Mouse (Mus musculus) forebrain, embryonic 15.5 days (tissue): ENCODE results near the gene Dgkg. TPM values are rescaled to one million over a fixed set of nuclear protein-coding genes. Genes with fewer than 3 reads are reported as not detected.

Experiments used
- ATAC-seq: fragments of 200-750 bp; cut with Nextera tagmentation; replicated peaks from 2 replicates; pipeline ENCODE4 v1.8.0; 2017; ENCODE audit warnings: mild to moderate bottlenecking, moderate TSS enrichment, moderate library complexity
- H3K27ac ChIP-seq: fragments of 300-500 bp; sonication (generic); replicated peaks from 2 replicates; pipeline ENCODE4 v1.5.1; 2015; ENCODE audit warnings: mild to moderate bottlenecking, inconsistent platforms
- H3K27me3 ChIP-seq: fragments of 300-500 bp; sonication (generic); 2 replicates; pipeline ENCODE4 v1.6.1; 2015; ENCODE audit warnings: inconsistent platforms
- H3K36me3 ChIP-seq: fragments of 300-500 bp; sonication (generic); 2 replicates; pipeline ENCODE4 v1.6.1; 2015; ENCODE audit warnings: mild to moderate bottlenecking, inconsistent platforms
- H3K4me1 ChIP-seq: fragments of 300-500 bp; sonication (generic); 2 replicates; pipeline ENCODE4 v1.6.1; 2015; ENCODE audit warnings: inconsistent platforms
- H3K4me2 ChIP-seq: fragments of 300-500 bp; sonication (generic); replicated peaks from 2 replicates; pipeline ENCODE4 v1.6.1; 2015; ENCODE audit warnings: mild to moderate bottlenecking, inconsistent platforms
- H3K4me3 ChIP-seq: fragments of 300-500 bp; sonication (generic); 2 replicates; pipeline ENCODE4 v1.5.1; 2015; ENCODE audit warnings: mild to moderate bottlenecking, inconsistent platforms
- H3K9ac ChIP-seq: fragments of 300-500 bp; sonication (generic); replicated peaks from 2 replicates; pipeline ENCODE4 v1.6.1; 2015; ENCODE audit warnings: mild to moderate bottlenecking, inconsistent platforms
- H3K9me3 ChIP-seq: fragments of 300-500 bp; sonication (generic); 2 replicates; pipeline ENCODE4 v1.6.1; 2016; ENCODE audit warnings: inconsistent platforms
- WGBS: fragments of 180-500 bp; shearing (Covaris S2); methylation state at CpG from one replicate; pipeline ENCODE4 v1.1.7; 2015; ENCODE audit warnings: mixed read lengths; 5-methylcytosine and 5-hydroxymethylcytosine counted together
- polyA plus RNA-seq: library from polyadenylated mRNA; unstranded; fragments of >200 nt; fragmentation: Nextera tagmentation; extraction: Ambion mirVana; gene quantifications from 2 replicates; pipeline ENCODE4 v1.2.1, GENCODE M21; 2015

Dgkg gene
- polyA plus RNA-seq, 1 experiment from 2014 or later: 5.8 TPM

DNA sequence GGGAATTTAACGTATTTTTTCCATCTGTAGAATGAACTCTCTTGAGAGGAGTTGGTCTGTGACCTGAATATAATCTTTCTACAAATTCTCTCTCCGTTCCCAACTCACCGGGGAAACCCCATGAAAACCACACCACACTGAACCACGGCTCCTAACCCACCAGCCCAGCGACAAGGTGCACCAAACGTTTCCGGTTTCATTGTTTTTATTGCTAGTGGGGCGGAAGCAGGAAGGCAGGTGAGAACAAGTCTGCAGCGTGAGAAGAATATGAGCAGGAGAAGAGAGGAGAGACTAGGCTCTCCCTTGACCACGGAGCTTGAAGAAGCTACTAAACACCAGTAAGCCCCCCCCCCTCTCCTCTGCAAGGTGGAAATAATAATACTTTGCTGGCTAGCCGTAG, 190.6 kb downstream of the Dgkg start:
- WGBS: 84% methylated on average over 11 of the region's 11 CpGs
- Histone ChIP-seq H3K4me1 (no peaks in the 10 kb centered on the region), H3K9ac (no peak overlapping the region), H3K27me3 (no peaks in the 10 kb centered on the region), H3K36me3 (no peaks in the 10 kb centered on the region), H3K27ac (no peak overlapping the region), H3K9me3 (no peaks in the 10 kb centered on the region), H3K4me2 (no peak overlapping the region), H3K4me3 (no peak overlapping the region)
- ATAC-seq: no peak

DNA sequence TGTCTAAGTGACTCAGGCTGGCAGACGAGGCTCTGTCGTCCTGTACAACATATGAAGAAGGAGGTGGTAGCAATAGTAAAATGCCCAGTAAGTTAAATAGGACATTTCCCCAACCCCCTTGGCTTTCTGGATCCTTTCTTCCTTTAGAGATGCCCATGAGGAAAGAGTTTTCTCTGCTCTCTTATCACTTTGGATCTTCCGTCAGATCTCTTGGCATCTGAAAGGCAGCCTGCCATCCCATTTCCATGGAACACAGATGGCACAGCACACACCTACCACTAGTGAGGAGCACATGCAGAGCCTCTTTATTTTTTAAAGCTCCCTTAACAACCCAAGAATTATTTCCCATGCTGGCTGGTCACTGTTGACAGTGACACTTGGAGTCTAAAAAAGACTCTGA, 194.8 kb downstream of the Dgkg start:
- Histone ChIP-seq H3K27me3 (no peaks in the 10 kb centered on the region), H3K4me2 (no peak overlapping the region), H3K9me3 (no peaks in the 10 kb centered on the region), H3K9ac (no peak overlapping the region), H3K27ac (no peak overlapping the region), H3K36me3 (no peaks in the 10 kb centered on the region), H3K4me1 (no peaks in the 10 kb centered on the region), H3K4me3 (no peak overlapping the region)
- ATAC-seq: no peak
- WGBS: 75% methylated on average over 3 of the region's 3 CpGs

GRCm38 (mm10) chr16:22461728-22462127, 195.3 kb downstream of the Dgkg start:
- H3K27me3 ChIP-seq: no peaks in the 10 kb centered on the region
- no peak for ATAC-seq
- H3K4me1 ChIP-seq: no peaks in the 10 kb centered on the region
- H3K9me3 ChIP-seq: no peaks in the 10 kb centered on the region
- no peak overlapping the region for H3K4me3 ChIP-seq
- no peak overlapping the region for H3K9ac ChIP-seq
- 79% methylated on average over 6 of the region's 6 CpGs for WGBS
- H3K36me3 ChIP-seq: no peaks in the 10 kb centered on the region
- H3K4me2 ChIP-seq: no peak overlapping the region
- no peak overlapping the region for H3K27ac ChIP-seq

DNA sequence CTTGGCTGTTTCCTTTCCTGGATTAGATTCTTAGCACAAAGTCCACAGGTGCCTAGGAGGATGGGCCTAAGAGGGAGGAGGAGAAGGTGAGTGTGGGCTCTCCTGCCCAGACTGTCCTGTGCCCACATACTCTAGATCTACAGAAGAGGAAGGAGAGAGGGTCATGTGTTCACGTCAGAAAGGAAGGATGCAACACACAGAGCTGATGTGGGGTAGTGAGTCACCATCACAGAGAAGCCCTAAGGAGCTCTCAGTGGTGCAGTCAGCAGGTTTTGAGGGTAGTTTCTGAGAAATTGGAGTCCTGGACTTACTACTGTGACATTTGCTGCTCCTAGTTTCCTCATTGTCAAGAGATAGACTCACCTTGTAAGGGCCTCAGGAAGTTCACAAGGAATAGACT, 196.1 kb downstream of the Dgkg start:
- Histone ChIP-seq H3K9me3 (no peaks in the 10 kb centered on the region), H3K27ac (no peak overlapping the region), H3K4me3 (no peak overlapping the region), H3K9ac (no peak overlapping the region), H3K4me1 (no peaks in the 10 kb centered on the region), H3K27me3 (no peaks in the 10 kb centered on the region), H3K4me2 (no peak overlapping the region), H3K36me3 (no peaks in the 10 kb centered on the region)
- WGBS: 89% methylated on average over 1 of the region's 1 CpGs
- no peak for ATAC-seq

DNA sequence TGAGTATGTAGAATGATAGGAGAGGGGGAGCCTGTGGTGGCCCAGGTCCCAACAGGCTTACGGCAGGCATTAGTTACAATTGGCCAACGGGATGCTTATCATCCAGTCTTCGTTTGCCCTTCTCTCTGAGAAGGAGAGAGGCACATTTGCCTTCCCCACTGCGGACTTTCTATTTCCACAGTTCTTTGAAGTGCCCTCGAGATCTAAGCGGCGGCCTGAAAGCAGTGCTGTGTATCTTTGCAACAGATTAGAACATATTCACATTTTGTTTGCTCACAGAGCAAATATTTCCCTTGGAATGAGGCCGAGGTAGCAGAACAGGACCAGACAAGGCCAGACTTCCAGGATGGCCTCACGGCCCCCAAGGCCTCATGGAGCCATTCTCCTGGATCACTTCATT, 204.9 kb downstream of the Dgkg start:
- Histone ChIP-seq H3K27me3 (no peaks in the 10 kb centered on the region), H3K4me3 (no peak overlapping the region), H3K9ac (no peak overlapping the region), H3K36me3 (no peaks in the 10 kb centered on the region), H3K4me2 (no peak overlapping the region), H3K27ac (no peak overlapping the region), H3K4me1 (no peaks in the 10 kb centered on the region), H3K9me3 (no peaks in the 10 kb centered on the region)
- ATAC-seq: no peak
- 83% methylated on average over 9 of the region's 9 CpGs for WGBS

DNA sequence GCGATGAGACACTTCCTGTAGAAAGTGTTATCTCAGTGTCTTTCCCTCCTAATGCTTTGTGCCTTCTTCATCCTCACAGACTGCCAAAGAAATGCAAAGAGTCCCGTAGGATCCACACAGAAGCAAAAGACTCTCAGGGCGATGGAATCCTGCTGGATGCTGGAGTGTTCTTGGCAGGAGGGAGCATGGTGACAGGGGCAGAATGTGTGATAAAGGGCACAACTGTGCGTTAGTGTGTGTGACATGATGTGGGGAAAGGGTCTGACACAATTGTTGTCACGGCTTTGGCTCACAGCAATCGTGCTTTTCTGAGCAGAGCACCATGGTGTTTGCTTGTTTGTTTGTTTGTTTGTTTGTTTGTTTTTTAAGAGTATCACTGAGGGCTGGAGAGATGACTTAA, 208.9 kb downstream of the Dgkg start:
- no peak for ATAC-seq

DNA sequence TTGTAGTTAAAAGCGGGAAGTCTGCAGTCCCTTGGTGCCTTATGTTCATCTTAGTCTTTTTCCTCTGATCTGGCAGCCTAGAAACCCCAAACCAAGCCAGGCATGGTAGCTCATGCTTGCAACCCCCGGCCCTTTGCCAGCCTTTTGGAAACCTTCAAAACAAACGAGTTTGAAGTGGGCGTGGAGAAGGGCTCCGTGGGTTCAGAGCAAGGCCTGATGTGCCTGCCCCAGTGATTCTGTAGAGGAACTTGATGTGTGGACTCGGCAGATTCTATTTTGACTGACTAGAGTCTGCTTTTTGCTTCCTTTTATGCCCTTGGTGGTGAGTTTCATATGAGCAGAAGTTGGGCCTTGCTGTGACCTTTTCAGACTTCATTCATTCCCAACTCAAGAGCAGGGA, 212.2 kb downstream of the Dgkg start:
- H3K27ac ChIP-seq: no peak overlapping the region
- no peak for ATAC-seq
- H3K36me3 ChIP-seq: no peaks in the 10 kb centered on the region
- no peaks in the 10 kb centered on the region for H3K9me3 ChIP-seq
- WGBS: 57% methylated on average over 6 of the region's 6 CpGs
- H3K4me2 ChIP-seq: no peak overlapping the region
- H3K4me3 ChIP-seq: no peak overlapping the region
- peaks cover 15% of the 10 kb centered on the region for H3K4me1 ChIP-seq
- peaks cover 24% of the 10 kb centered on the region for H3K27me3 ChIP-seq
- H3K9ac ChIP-seq: no peak overlapping the region

More for the DNA sequence above, 208.9 kb downstream of the Dgkg start:
- Histone ChIP-seq H3K36me3 (no peaks in the 10 kb centered on the region), H3K9ac (no peak overlapping the region), H3K27ac (no peak overlapping the region), H3K4me3 (no peak overlapping the region), H3K9me3 (no peaks in the 10 kb centered on the region), H3K4me1 (no peaks in the 10 kb centered on the region), H3K4me2 (no peak overlapping the region), H3K27me3 (no peaks in the 10 kb centered on the region)
- WGBS: 78% methylated on average over 6 of the region's 6 CpGs

- WGBS: 10% methylated on average over 7 of the region's 7 CpGs
- Histone ChIP-seq H3K9me3 (no peaks in the 10 kb centered on the region), H3K9ac (no peak overlapping the region), H3K27ac (no peak overlapping the region), H3K4me2 (no peak overlapping the region), H3K36me3 (no peaks in the 10 kb centered on the region), H3K27me3 (peaks cover 35% of the 10 kb centered on the region), H3K4me1 (peaks cover 35% of the 10 kb centered on the region), H3K4me3 (no peak overlapping the region)
- ATAC-seq: no peak
These were observed 214.8 kb downstream of the Dgkg start for GRCm38 (mm10) chr16:22442202-22442601.

DNA sequence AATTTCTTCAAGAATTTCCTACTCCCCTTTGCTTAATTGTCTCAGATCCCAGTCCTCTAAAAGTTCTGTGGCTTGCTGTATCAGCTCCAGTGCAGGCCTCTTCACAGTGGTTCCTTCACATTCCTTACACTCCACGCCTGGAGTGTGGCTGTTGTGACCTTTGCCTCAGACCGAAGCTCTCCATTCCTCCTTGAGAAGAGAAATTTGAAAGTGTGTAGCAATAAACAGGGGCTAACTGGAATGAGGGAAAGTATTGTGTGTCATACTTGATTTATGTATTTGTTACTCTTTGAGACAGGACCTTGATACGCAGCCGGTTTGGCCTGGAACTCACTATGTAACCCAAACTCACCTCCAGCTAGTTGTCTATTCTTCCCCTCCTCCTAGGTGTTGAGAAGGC, 215.7 kb downstream of the Dgkg start:
- no peak overlapping the region for H3K27ac ChIP-seq
- 89% methylated on average over 4 of the region's 4 CpGs for WGBS
- H3K4me1 ChIP-seq: peaks cover 35% of the 10 kb centered on the region
- no peak overlapping the region for H3K4me3 ChIP-seq
- no peak overlapping the region for H3K9ac ChIP-seq
- peaks cover 37% of the 10 kb centered on the region for H3K27me3 ChIP-seq
- no peak overlapping the region for H3K4me2 ChIP-seq
- ATAC-seq: no peak
- no peaks in the 10 kb centered on the region for H3K36me3 ChIP-seq
- no peaks in the 10 kb centered on the region for H3K9me3 ChIP-seq

GRCm38 (mm10) chr16:22440269-22440668, 216.8 kb downstream of the Dgkg start:
- Histone ChIP-seq H3K9ac (peak overlapping the region; percentile 46), H3K27me3 (peaks cover 43% of the 10 kb centered on the region), H3K27ac (peak overlapping the region; percentile 61), H3K36me3 (no peaks in the 10 kb centered on the region), H3K9me3 (no peaks in the 10 kb centered on the region), H3K4me1 (peaks cover 35% of the 10 kb centered on the region), H3K4me2 (peak overlapping the region; percentile 99), H3K4me3 (peak overlapping the region; percentile 82)
- 0% methylated on average over 18 of the region's 18 CpGs for WGBS
- no peak for ATAC-seq

- peak; percentile 98 for ATAC-seq
- Histone ChIP-seq H3K27ac (peak within 1 kb of the TSS; percentile 71), H3K36me3 (no peaks in the 10 kb centered on the region), H3K27me3 (peaks cover 47% of the 10 kb centered on the region), H3K9ac (peak within 1 kb of the TSS; percentile 62), H3K4me3 (peak within 1 kb of the TSS; percentile 82), H3K4me2 (peak within 1 kb of the TSS; percentile 99), H3K4me1 (peaks cover 39% of the 10 kb centered on the region), H3K9me3 (no peaks in the 10 kb centered on the region)
- under 1% methylated on average over 63 of the region's 63 CpGs for WGBS
These were observed 217.4 kb downstream of the Dgkg start, which contains the start of gene Etv5 for GRCm38 (mm10) chr16:22439499-22440177. Gene Etv5, minus strand, starts transcription at chr16:22439719.

DNA sequence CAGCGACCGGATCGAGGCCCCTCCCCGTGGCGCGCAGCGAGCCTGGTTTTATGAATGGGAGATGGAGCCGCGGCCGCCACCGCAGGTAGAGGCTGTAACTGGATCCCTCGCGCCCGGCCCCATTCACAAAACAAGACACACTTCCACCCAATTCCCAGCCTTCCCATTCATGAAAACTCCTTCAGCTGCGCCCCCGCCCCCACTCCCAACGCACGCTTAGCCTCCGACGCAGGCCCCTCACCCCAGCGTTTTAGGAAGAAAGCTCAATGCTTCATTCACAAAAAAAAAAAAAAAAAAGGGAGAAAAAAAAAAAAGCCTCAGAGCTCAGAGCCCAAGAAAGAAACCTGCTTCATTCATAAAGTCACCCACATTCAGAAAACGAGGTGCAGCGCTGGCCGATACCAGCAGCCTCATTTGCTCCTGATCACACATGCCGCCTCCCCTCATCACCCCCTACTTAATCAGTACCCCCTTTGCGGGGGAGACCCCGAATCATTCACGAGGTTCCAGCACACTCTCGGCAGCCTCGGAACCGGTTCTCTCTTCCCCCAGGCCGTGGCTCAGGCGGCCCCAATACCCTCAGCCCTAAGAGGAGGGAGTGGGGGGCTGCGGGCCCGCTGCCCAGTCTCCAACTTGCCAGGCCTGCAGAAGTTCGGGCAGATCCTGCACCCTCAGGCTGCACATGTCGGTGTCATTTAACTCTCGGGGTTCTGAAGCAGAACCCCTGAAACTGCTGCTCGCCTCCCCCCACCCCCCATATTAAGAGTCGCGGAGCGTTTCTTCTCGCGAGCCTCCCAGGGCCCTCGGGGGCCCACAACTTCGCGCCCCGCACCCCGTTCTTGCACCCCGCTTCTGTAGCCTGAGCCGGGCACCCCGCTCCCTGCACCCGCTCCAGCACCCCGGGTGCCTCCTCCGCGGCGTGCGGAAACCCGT, 218.3 kb downstream of the Dgkg start:
- under 1% methylated on average over 59 of the region's 59 CpGs for WGBS
- H3K4me1 ChIP-seq: peaks cover 47% of the 10 kb centered on the region
- peaks cover 50% of the 10 kb centered on the region for H3K27me3 ChIP-seq
- H3K9ac ChIP-seq: peak overlapping the region; percentile 62
- no peaks in the 10 kb centered on the region for H3K9me3 ChIP-seq
- peak overlapping the region; percentile 99 for H3K4me2 ChIP-seq
- H3K36me3 ChIP-seq: no peaks in the 10 kb centered on the region
- H3K4me3 ChIP-seq: peak overlapping the region; percentile 82
- peak; percentile 58 for ATAC-seq
- peak overlapping the region; percentile 71 for H3K27ac ChIP-seq
